Mouse (Mus musculus) liver, embryonic 14.5 days (tissue): ENCODE measurements at regions not wholly inside any gene's neighbourhood (a gene's known extent, or its start where the extent isn't known, plus 50 kb on each side); places are given as distances from the start of the nearest gene placed in this dataset.

Experiments
- ATAC-seq: fragments of 200-750 bp; cut with Nextera tagmentation; 2 replicates; pipeline ENCODE4 v1.8.0; 2017; ENCODE audit warnings: moderate number of reproducible peaks, mild to moderate bottlenecking, moderate library complexity; ENCODE audit not compliant: insufficient read depth
- DNase-seq, 3 experiments: peaks; one replicate each; pipeline ENCODE4 v3.0.0-alpha.2; 2012 to 2013; ENCODE audit warnings: low read depth in 3 of 3, low spot score in 3 of 3
- H3K27ac ChIP-seq: fragments of 300-500 bp; sonication (generic); 2 replicates; pipeline ENCODE4 v1.5.1; 2014; ENCODE audit warnings: moderate library complexity, mild to moderate bottlenecking, control low read depth, inconsistent platforms
- H3K27me3 ChIP-seq: fragments of 300-500 bp; sonication (generic); 2 replicates; pipeline ENCODE4 v1.6.1; 2014; ENCODE audit warnings: mild to moderate bottlenecking, low read length, moderate library complexity; ENCODE audit not compliant: control insufficient read depth, insufficient read depth
- H3K36me3 ChIP-seq: fragments of 300-500 bp; sonication (generic); replicated peaks from 2 replicates; pipeline ENCODE4 v1.6.1; 2014; ENCODE audit warnings: low read depth; ENCODE audit not compliant: control insufficient read depth, insufficient read depth
- H3K4me1 ChIP-seq, 2 experiments: fragments of 200-500 bp in 1 of 2; fragments of 300-500 bp in 1 of 2; sonication (generic) in 1 of 2; replicated peaks; 2 replicates each; pipeline ENCODE4 v1.6.1; 2012 to 2014; ENCODE audit warnings: antibody characterized with exemption in 1 of 2, inconsistent platforms in 1 of 2, low read length in 1 of 2; ENCODE audit not compliant: control insufficient read depth in 2 of 2, insufficient read depth in 2 of 2
- H3K4me2 ChIP-seq: fragments of 300-500 bp; sonication (generic); 2 replicates; pipeline ENCODE4 v1.6.1; 2014; ENCODE audit warnings: low read depth, mild to moderate bottlenecking, control low read depth, moderate library complexity
- H3K4me3 ChIP-seq, 2 experiments: fragments of 200-500 bp in 1 of 2; fragments of 300-500 bp in 1 of 2; sonication (generic) in 1 of 2; 2 replicates each; pipeline ENCODE4 v1.5.1; 2012 to 2014; ENCODE audit warnings: low read depth in 2 of 2, low read length in 2 of 2, mild to moderate bottlenecking in 2 of 2, control low read depth in 1 of 2, inconsistent platforms in 1 of 2, moderate library complexity in 1 of 2; ENCODE audit not compliant: insufficient read depth in 1 of 2
- H3K9ac ChIP-seq: fragments of 300-500 bp; sonication (generic); replicated peaks from 2 replicates; pipeline ENCODE4 v1.6.1; 2014; ENCODE audit warnings: mild to moderate bottlenecking, control low read depth, moderate library complexity
- H3K9me3 ChIP-seq: fragments of 300-500 bp; sonication (generic); 2 replicates; pipeline ENCODE4 v1.6.1; 2016; ENCODE audit warnings: low read length, mixed read lengths; ENCODE audit not compliant: control insufficient read depth
- CTCF ChIP-seq: IDR thresholded peaks from 2 replicates; pipeline ENCODE4 v1.5.1; 2016; ENCODE audit warnings: antibody characterized with exemption, low read depth, control low read depth
- EP300 ChIP-seq: IDR thresholded peaks from 2 replicates; pipeline ENCODE4 v1.6.1; 2016; ENCODE audit warnings: antibody characterized with exemption, low read depth
- WGBS: fragments of 180-500 bp; shearing (Covaris S2); extraction: QIAGEN DNeasy Blood & Tissue Kit; methylation state at CpG from one replicate; pipeline ENCODE4 v1.1.7; 2014; ENCODE audit not compliant: insufficient replicate concordance; 5-methylcytosine and 5-hydroxymethylcytosine counted together

GRCm38 (mm10) chr6:95966231-95966630, 146.7 kb upstream of the Fam19a1 start:
- no peak overlapping the region for H3K4me3 ChIP-seq
- no peaks in the 10 kb centered on the region for H3K4me1 ChIP-seq
- no peaks in the 10 kb centered on the region for H3K27me3 ChIP-seq
- DNase-seq (no peak), ATAC-seq (no peak)
- H3K4me2 ChIP-seq: no peak overlapping the region
- H3K27ac ChIP-seq: no peak overlapping the region
- TF ChIP-seq CTCF (no peak), EP300 (no peak)
- H3K9ac ChIP-seq: no peak overlapping the region
- 13% methylated on average over 2 of the region's 2 CpGs for WGBS
- no peaks in the 10 kb centered on the region for H3K9me3 ChIP-seq
- H3K36me3 ChIP-seq: no peaks in the 10 kb centered on the region

- no peaks in the 10 kb centered on the region for H3K9me3 ChIP-seq
- H3K4me1 ChIP-seq: no peaks in the 10 kb centered on the region
- no peak for DNase-seq
- H3K27ac ChIP-seq: no peak overlapping the region
- no peak overlapping the region for H3K4me2 ChIP-seq
- H3K9ac ChIP-seq: no peak overlapping the region
- TF ChIP-seq CTCF (no peak), EP300 (no peak)
- H3K4me3 ChIP-seq: no peak overlapping the region
- ATAC-seq: no peak
- H3K27me3 ChIP-seq: no peaks in the 10 kb centered on the region
- 55% methylated on average over 2 of the region's 2 CpGs for WGBS
- H3K36me3 ChIP-seq: no peaks in the 10 kb centered on the region
Measured at GRCm38 (mm10) chr6:95975994-95976393, 137.0 kb upstream of the Fam19a1 start.

DNA sequence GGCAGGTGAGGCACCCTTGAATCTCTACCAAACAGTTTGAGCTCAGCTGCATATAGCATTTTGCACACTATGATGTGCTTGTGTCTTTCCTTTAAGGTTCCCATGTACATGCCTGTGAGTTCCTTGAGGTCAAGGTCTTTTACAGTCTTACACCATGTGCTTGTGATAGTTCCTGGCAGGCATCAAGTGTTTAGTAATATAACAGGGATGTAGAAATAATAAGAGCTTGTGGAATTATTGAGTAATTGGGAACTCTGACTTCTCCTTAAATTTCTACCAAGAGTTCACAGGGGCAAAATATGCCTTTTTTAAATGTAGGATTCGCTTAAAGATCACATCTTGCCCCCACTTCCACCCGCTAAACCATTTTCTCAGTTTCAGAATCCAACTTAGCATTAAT, 115.9 kb upstream of the Fam19a1 start:
- TF ChIP-seq CTCF (no peak), EP300 (no peak)
- no peak overlapping the region for H3K9ac ChIP-seq
- no peaks in the 10 kb centered on the region for H3K4me1 ChIP-seq
- DNase-seq: no peak
- H3K27ac ChIP-seq: no peak overlapping the region
- no peaks in the 10 kb centered on the region for H3K27me3 ChIP-seq
- H3K36me3 ChIP-seq: no peaks in the 10 kb centered on the region
- WGBS: 69% methylated on average over 2 of the region's 2 CpGs
- no peak for ATAC-seq
- H3K4me2 ChIP-seq: no peak overlapping the region
- no peaks in the 10 kb centered on the region for H3K9me3 ChIP-seq
- no peak overlapping the region for H3K4me3 ChIP-seq

DNA sequence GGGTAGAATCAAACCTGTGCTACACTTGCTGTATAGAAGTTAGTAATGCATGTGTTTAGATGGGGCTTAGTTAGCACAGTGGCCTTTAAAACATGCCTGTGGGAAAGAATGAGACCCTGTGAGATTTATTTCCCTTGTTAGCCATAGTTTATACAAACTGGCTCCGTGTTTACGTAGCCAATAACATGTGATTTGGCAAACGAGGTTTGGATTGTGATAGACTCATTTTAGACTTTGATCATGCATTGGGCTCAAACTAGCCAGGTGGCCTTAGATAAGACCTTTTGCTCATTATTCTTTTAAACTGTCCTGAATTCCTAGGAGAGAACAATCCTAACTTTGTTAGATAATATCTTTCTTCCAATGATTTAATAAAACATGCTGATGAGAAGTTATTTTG, 115.2 kb upstream of the Fam19a1 start:
- no peak for TF ChIP-seq CTCF
- TF ChIP-seq EP300: no peak

DNA sequence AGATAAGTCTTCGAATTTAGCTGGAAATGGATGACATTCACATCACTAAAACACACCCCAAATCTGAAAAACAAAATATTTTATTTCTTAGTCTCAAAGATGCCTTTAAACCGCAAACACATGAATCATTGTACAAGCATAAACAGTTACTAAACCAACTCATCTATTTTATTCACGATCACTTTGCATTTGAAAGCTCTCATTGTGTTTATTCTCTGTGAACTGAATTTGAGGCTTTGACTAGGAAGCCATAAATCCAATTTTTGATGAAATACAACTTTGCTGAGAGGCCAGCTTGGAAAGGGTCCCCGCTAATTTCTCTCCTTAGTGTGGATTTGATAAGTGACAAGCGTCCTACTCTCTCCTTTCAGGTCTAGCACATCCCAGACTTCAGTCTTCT, 113.5 kb upstream of the Fam19a1 start:
- Histone ChIP-seq H3K9ac (no peak overlapping the region), H3K4me2 (no peak overlapping the region), H3K27me3 (no peaks in the 10 kb centered on the region), H3K36me3 (no peaks in the 10 kb centered on the region), H3K27ac (no peak overlapping the region), H3K9me3 (no peaks in the 10 kb centered on the region), H3K4me3 (no peak overlapping the region), H3K4me1 (no peaks in the 10 kb centered on the region)
- WGBS: 67% methylated on average over 5 of the region's 5 CpGs
- TF ChIP-seq EP300: no peak
- no peak for TF ChIP-seq CTCF
- ATAC-seq (no peak), DNase-seq (no peak)

More for the DNA sequence above, 115.2 kb upstream of the Fam19a1 start:
- WGBS: 46% methylated on average over 3 of the region's 3 CpGs
- no peaks in the 10 kb centered on the region for H3K4me1 ChIP-seq
- H3K4me2 ChIP-seq: no peak overlapping the region
- no peak overlapping the region for H3K27ac ChIP-seq
- H3K36me3 ChIP-seq: no peaks in the 10 kb centered on the region
- no peak for ATAC-seq
- H3K4me3 ChIP-seq: no peak overlapping the region
- H3K27me3 ChIP-seq: no peaks in the 10 kb centered on the region
- DNase-seq: no peak
- no peaks in the 10 kb centered on the region for H3K9me3 ChIP-seq
- no peak overlapping the region for H3K9ac ChIP-seq
